Mouse (Mus musculus) liver, adult 2 months (tissue): ENCODE measurements around the gene Nutf2. TPM values are rescaled to one million over a fixed set of nuclear protein-coding genes. Genes with fewer than 3 reads are reported as not detected.
A peak's percentile ranks its signal among the peaks of the same experiment; 100 is the strongest.
"Not testable (repeated sequence)": the region's sequence is repeated elsewhere in the genome, so short reads cannot be mapped to it uniquely, and the experiment has no call there.

ENCODE experiments used
- DNase-seq: peaks from one replicate; pipeline ENCODE4 v3.0.0-alpha.2; 2011; ENCODE audit warnings: low read depth, low spot score; ENCODE audit errors: extremely low read depth
- H3K27ac ChIP-seq: fragments of 200-500 bp; replicated peaks from 2 replicates; pipeline ENCODE4 v1.5.1; 2012; ENCODE audit warnings: low read depth, mild to moderate bottlenecking, control low read depth, inconsistent platforms, low read length; ENCODE audit not compliant: insufficient read depth
- H3K27me3 ChIP-seq: fragments of 200-500 bp; 2 replicates; pipeline ENCODE4 v1.6.1; 2012; ENCODE audit warnings: mild to moderate bottlenecking, moderate library complexity, low read length, inconsistent platforms; ENCODE audit not compliant: control insufficient read depth, insufficient read depth
- H3K36me3 ChIP-seq: fragments of 200-500 bp; 2 replicates; pipeline ENCODE4 v1.6.1; 2012; ENCODE audit warnings: low read length, inconsistent platforms; ENCODE audit not compliant: control insufficient read depth, insufficient read depth
- H3K4me1 ChIP-seq: fragments of 200-500 bp; 2 replicates; pipeline ENCODE4 v1.6.1; 2011; ENCODE audit warnings: low read length; ENCODE audit not compliant: control insufficient read depth, insufficient read depth
- H3K4me3 ChIP-seq: fragments of 200-500 bp; 2 replicates; pipeline ENCODE4 v1.5.1; 2011; ENCODE audit warnings: low read depth, mild to moderate bottlenecking, control low read depth, low read length, moderate library complexity; ENCODE audit not compliant: insufficient read depth
- H3K79me2 ChIP-seq: fragments of 200-500 bp; 2 replicates; pipeline ENCODE4 v1.6.1; 2012; ENCODE audit warnings: inconsistent platforms, mild to moderate bottlenecking, low read length, moderate library complexity; ENCODE audit not compliant: control insufficient read depth, insufficient read depth
- H3K9ac ChIP-seq: fragments of 200-500 bp; 2 replicates; pipeline ENCODE4 v1.6.1; 2012; ENCODE audit warnings: low read depth, mild to moderate bottlenecking, control low read depth, inconsistent platforms, low read length
- CTCF ChIP-seq: fragments of 200-500 bp; IDR thresholded peaks from 2 replicates; pipeline ENCODE4 v1.5.1; 2011; ENCODE audit warnings: low read depth, low read length, control low read depth
- POLR2A ChIP-seq: fragments of 200-500 bp; IDR thresholded peaks from 2 replicates; pipeline ENCODE4 v1.6.1; 2011; ENCODE audit warnings: low read length, control low read depth; ENCODE audit not compliant: insufficient read depth; ENCODE audit errors: extremely low read depth
- WGBS: fragments of 180-500 bp; shearing (Covaris S2); methylation state at CpG from one replicate; pipeline ENCODE4 v1.1.7; 2018; 5-methylcytosine and 5-hydroxymethylcytosine counted together
- polyA plus RNA-seq: library from polyadenylated mRNA; depleted of rRNA; stranded (reverse); fragments of >200 nt; gene quantifications from 2 replicates; pipeline ENCODE4 v1.2.3, GENCODE M21; 2012
- total RNA-seq: library from RNA; depleted of rRNA; stranded (reverse); fragments of >200 nt; gene quantifications from 2 replicates; pipeline ENCODE4 v1.2.3, GENCODE M21; 2014

The Nutf2 gene
- total and polyA plus RNA-seq, 2 experiments, result 21.6 to 29.3 TPM

DNA sequence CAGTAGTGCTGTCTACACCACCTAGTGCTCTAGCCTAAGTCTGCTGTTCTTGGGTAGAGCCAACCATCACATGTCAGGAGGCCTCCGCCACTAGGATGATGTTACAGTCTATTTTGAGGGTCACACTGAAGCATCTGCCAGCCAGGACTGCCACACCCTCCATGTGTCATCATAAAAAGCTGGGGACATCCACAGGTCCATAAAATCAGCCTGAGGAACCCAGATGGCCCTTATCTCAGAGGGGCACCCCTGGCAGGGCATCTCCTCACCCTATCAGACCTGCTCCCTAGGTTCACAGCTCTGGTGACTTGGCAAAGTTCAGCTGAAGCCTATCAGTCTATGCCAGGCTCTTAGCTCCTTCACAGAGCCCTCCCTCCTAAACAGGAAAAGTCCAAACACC is 39.5 kb upstream of the Nutf2 start:
- no peak for DNase-seq
- H3K27ac ChIP-seq, result peak overlapping the region; percentile 21
- TF ChIP-seq POLR2A, result no peak
- TF ChIP-seq CTCF, result no peak
- no peak overlapping the region for H3K9ac ChIP-seq
- WGBS, result 75% methylated on average over 1 of the region's 1 CpGs
- H3K4me1 ChIP-seq, result peaks cover 38% of the 10 kb centered on the region
- no peak overlapping the region for H3K4me3 ChIP-seq
- peaks cover 30% of the 10 kb centered on the region for H3K36me3 ChIP-seq
- H3K79me2 ChIP-seq, result peaks cover 63% of the 10 kb centered on the region
- no peaks in the 10 kb centered on the region for H3K27me3 ChIP-seq

DNA sequence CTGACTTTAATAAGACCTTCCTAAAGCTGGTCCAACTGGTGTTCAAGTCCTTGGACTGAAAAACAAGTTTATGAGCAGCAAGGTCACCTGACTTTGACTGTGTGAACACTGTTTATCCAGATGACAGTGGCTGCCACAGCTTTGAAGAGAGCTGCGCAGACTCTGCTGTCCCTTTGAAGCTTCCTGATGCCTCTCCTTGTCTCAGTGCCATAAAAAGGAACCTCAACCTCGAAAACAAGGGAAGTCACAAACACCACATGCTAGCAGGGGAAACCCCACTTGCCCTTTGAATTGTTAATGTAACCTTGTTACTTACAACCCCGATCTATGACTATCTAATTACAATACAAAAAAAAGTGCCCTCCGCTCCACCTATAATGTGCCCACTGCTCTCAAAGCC is 34.9 kb upstream of the Nutf2 start:
- no peaks in the 10 kb centered on the region for H3K27me3 ChIP-seq
- H3K36me3 ChIP-seq, result peaks cover 23% of the 10 kb centered on the region
- peaks cover 25% of the 10 kb centered on the region for H3K4me1 ChIP-seq
- peak; percentile 81 for DNase-seq
- H3K27ac ChIP-seq, result peak overlapping the region; percentile 80
- H3K9ac ChIP-seq, result peak overlapping the region; percentile 86
- H3K4me3 ChIP-seq, result peak overlapping the region; percentile 81
- 29% methylated on average over 4 of the region's 4 CpGs for WGBS
- no peak for TF ChIP-seq POLR2A
- TF ChIP-seq CTCF, result no peak
- H3K79me2 ChIP-seq, result peaks cover 46% of the 10 kb centered on the region

DNA sequence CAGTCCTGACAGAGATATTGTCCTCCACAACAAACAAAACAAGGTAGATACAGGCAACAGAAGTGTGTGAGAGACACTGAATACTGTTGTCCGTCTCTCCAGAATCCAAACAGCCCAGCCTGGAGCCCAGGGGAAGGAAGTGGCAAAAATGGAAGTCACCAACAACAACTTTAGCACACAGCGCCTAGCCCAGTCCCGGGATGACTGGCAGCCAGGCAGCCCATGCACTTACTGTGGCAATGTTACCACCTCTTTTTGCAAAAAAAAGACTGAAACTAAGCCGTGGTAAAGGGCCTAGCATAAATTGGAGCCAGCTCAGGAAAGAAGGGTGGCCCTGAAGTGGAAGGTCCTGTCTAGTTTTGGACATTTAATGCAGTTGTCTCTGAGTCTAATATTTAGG is 34.0 kb upstream of the Nutf2 start:
- no peak for DNase-seq
- peak overlapping the region; percentile 81 for H3K4me3 ChIP-seq
- H3K36me3 ChIP-seq, result peaks cover 22% of the 10 kb centered on the region
- 0% methylated on average over 4 of the region's 4 CpGs for WGBS
- H3K27me3 ChIP-seq, result no peaks in the 10 kb centered on the region
- H3K27ac ChIP-seq, result peak overlapping the region; percentile 80
- peaks cover 16% of the 10 kb centered on the region for H3K4me1 ChIP-seq
- no peak for TF ChIP-seq CTCF
- no peak for TF ChIP-seq POLR2A
- peaks cover 38% of the 10 kb centered on the region for H3K79me2 ChIP-seq
- peak overlapping the region; percentile 86 for H3K9ac ChIP-seq

DNA sequence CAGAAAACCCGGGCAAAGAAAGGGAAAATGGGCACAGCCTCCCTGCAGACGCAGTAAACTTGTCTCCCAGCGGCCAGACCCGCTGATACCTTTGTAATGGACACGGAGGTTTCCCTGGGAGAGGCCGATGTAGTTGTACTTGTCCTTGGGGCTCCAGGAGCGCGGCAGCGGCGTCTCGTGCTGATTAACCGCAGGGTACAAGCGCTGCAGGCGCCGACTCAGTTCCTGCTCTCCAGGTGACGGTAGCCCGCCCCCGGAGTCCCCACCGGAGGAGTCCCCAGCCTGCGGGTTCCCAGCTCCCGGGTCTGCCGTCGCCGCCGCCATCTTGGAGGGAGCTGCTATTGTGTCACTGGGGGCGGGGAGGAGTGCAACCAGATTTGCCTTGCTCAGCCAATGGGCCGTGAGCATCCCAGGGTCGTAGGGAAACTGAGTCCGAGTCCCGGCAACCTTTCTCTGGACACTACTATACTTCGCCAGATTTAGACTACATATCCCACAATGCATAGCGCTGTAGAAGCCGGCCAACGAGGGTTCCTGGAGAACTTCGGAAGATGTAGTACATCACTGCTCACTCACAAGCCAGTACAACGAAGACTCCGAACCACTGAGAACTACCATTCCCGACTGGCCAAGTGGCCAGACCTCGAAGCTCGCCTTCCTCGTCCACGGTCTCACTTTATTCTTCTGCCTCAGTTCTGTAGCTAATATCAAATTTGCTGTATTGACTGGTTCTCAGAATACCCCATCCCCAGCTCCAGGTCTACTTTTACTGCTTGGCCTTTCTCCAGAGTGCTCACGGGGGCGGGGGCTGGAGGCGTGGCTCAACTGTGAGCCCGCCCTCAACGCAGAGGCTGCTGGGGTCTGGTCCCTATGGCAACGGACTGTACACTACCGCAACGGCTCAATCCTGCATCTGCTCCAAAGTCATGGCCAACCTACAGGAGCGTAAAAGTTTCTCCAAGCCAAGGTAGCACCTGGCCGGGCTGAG is 33.2 kb upstream of the Nutf2 start, which contains the start of the genes Ranbp10 and Tsnaxip1:
Gene Ranbp10, minus strand, starts transcription at position 490 of the 988 bp plus-strand sequence.
Gene Tsnaxip1, plus strand, starts transcription at position 871 of the 988 bp plus-strand sequence.
- peaks cover 11% of the 10 kb centered on the region for H3K4me1 ChIP-seq
- under 1% methylated on average over 52 of the region's 52 CpGs for WGBS

DNA sequence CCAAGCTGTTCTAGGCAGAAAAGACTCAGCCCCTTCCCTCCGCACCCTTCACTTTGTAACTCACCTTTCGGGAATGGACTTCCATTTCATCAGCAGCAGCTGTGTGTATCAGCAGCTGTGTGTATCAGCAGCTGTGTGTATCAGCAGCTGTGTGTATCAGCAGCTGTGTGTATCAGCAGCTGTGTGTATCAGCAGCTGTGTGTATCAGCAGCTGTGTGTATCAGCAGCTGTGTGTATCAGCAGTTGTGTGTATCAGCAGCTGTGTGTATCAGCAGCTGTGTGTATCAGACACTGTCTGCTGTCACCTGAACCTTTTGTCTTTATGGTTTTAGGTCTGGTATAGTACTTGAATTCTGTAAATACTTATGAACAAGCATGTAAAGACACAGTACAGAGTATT is 26.6 kb upstream of the Nutf2 start:
- H3K4me1 ChIP-seq, H3K4me3 ChIP-seq: not testable (repeated sequence)

More for the DNA sequence above, 33.2 kb upstream of the Nutf2 start, which contains the start of the genes Ranbp10 and Tsnaxip1:
- no peaks in the 10 kb centered on the region for H3K27me3 ChIP-seq
- peak within 1 kb of the TSS; percentile 86 for H3K9ac ChIP-seq
- H3K4me3 ChIP-seq, result peak within 1 kb of the TSS; percentile 81
- H3K27ac ChIP-seq, result peak within 1 kb of the TSS; percentile 80
- H3K79me2 ChIP-seq, result peaks cover 32% of the 10 kb centered on the region
- DNase-seq, result peak; percentile 100
- TF ChIP-seq POLR2A, result peak; percentile 90
- no peak for TF ChIP-seq CTCF
- peaks cover 18% of the 10 kb centered on the region for H3K36me3 ChIP-seq

DNA sequence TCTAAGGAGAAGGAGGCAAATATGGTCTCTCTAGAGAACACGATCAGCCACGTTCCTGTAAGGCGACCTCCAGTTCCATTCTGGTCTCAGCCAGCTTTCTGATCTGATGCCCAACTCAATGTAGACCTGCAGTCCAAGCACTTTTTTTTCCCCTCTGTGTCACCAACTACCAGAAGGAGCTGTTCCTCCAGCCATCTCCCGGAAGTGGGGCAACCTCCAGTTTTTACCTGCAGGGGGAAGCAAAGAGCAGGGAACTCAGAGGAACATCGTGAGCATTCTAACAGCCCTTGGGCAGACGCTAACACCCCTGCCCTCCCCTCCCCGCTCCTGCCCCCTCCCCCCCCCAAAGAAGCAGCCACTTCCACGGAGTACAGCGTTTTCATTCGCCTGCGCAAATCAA is 25.1 kb upstream of the Nutf2 start:
- TF ChIP-seq POLR2A (no peak), CTCF (peak; percentile 80)
- Histone ChIP-seq H3K4me1 (no peaks in the 10 kb centered on the region), H3K36me3 (no peaks in the 10 kb centered on the region), H3K4me3 (no peak overlapping the region), H3K79me2 (no peaks in the 10 kb centered on the region), H3K9ac (no peak overlapping the region), H3K27me3 (no peaks in the 10 kb centered on the region), H3K27ac (no peak overlapping the region)
- peak; percentile 64 for DNase-seq
- WGBS, result 23% methylated on average over 11 of the region's 11 CpGs

More for the DNA sequence above, 26.6 kb upstream of the Nutf2 start:
- 91% methylated on average over 2 of the region's 2 CpGs for WGBS
- DNase-seq, H3K27me3 ChIP-seq, H3K9ac ChIP-seq, H3K79me2 ChIP-seq, H3K36me3 ChIP-seq, H3K27ac ChIP-seq: not testable (repeated sequence)
